Mouse (Mus musculus) olfactory bulb, adult 2 months (tissue): ENCODE measurements around the gene Sdk2.

Source experiments
- CTCF ChIP-seq: fragments of 200-500 bp; IDR thresholded peaks from 2 replicates; pipeline ENCODE4 v1.5.1; 2012; ENCODE audit warnings: low read depth, mild to moderate bottlenecking, low read length, moderate library complexity; ENCODE audit not compliant: insufficient read depth
- POLR2A ChIP-seq: fragments of 200-500 bp; IDR thresholded peaks from 2 replicates; pipeline ENCODE4 v1.6.1; 2012; ENCODE audit warnings: mild to moderate bottlenecking, low read depth, low read length, moderate library complexity; ENCODE audit not compliant: insufficient read depth

DNA sequence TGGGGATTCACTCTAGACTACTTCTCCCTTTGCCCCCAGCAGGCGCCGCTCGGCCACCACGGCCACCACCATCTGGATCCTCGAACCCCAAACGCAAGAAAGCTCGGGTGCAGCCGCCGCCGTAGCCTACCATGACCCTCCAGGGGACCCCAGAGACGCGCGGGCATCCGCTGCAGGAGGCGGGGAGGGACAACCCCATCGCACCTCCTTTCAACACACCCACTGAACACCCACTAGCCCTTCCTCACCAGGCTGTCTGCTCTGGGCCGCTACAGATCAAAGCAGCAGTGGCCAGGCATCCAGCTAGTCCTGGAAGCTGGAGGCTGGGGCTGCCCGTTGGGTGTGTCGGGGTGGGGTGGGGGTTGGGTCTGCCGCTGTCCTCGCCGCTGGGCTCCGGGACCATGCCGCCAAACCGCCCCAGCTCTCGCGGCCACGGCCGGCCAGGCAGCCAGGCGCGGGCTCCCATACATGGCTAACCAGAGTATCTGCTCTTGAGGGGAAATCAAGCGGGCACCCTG, 1.9 kb downstream of the Sdk2 start:
- no peak for TF ChIP-seq POLR2A
- TF ChIP-seq CTCF, result peak; percentile 4; the same call in 1 of the 2 replicates
